ENCODE assay signal across 9 mouse cellular contexts in genomic region chr5:117836930-117837329, GRCm38 (mm10). TPM values are rescaled to one million over a fixed set of nuclear protein-coding genes. Genes with fewer than 3 reads are reported as not detected.
DNase-seq lines count a peak whose midpoint lies in the region; ATAC-seq lines count a peak whose summit lies in the region.
"Had no signal": no experiment of that assay in that cellular context is flagged by ENCODE, and none has a peak within 500 bp of the region (broad histone marks: within the 10 kb centered on the region; RNA-seq: fewer than 3 reads in every experiment).

No protein-coding gene starts in this region.

- 0 out of 2 replicates have a peak, but pooled peaks cover 9% of the 10 kb centered on the region for H3K9me3 ChIP-seq in hindbrain, embryonic 10.5 days
- H3K9me3 ChIP-seq in hindbrain, embryonic 16.5 days (ENCODE audit: control insufficient read depth, low read length): peaks cover 4% of the 10 kb centered on the region; the same call in 1 of the 2 replicates
- no peaks in the 10 kb centered on the region for H3K9me3 ChIP-seq in neural tube, embryonic 11.5 days (ENCODE audit: control insufficient read depth, low read length)

- WGBS in hindbrain, embryonic 10.5 days: 13% methylated on average over 5 of the region's 5 CpGs
- WGBS in hindbrain, embryonic 16.5 days: 9% methylated on average over 5 of the region's 5 CpGs
- WGBS in neural tube, embryonic 11.5 days: 13% methylated on average over 5 of the region's 5 CpGs

- no peak for ATAC-seq in hindbrain, embryonic 16.5 days
- no peak for ATAC-seq in neural tube, embryonic 11.5 days (ENCODE audit: insufficient read depth, low FRiP score, low TSS enrichment)

- peaks cover 34% of the 10 kb centered on the region for H3K4me1 ChIP-seq in hindbrain, embryonic 10.5 days (replicated peaks)
- peaks cover 15% of the 10 kb centered on the region for H3K4me1 ChIP-seq in hindbrain, embryonic 16.5 days (ENCODE audit: control insufficient read depth, insufficient read depth, low read depth, low read length)
- no peaks in the 10 kb centered on the region for H3K4me1 ChIP-seq in neural tube, embryonic 11.5 days (ENCODE audit: control insufficient read depth, insufficient read depth, low read length)

- H3K9ac ChIP-seq in hindbrain, embryonic 16.5 days (ENCODE audit: low read depth, low read length): no peak overlapping the region
- H3K9ac ChIP-seq in neural tube, embryonic 11.5 days (ENCODE audit: low read length): no peak overlapping the region
- H3K9ac ChIP-seq: embryonic facial prominence, embryonic 13.5 days had no signal

- no peak overlapping the region for H3K4me2 ChIP-seq in hindbrain, embryonic 16.5 days (ENCODE audit: low read length)
- H3K4me2 ChIP-seq in neural tube, embryonic 11.5 days (ENCODE audit: low read depth): no peak overlapping the region
- H3K4me2 ChIP-seq: embryonic facial prominence, embryonic 13.5 days had no signal

- no peaks in the 10 kb centered on the region for H3K36me3 ChIP-seq in hindbrain, embryonic 10.5 days
- no peaks in the 10 kb centered on the region for H3K36me3 ChIP-seq in hindbrain, embryonic 16.5 days (ENCODE audit: control insufficient read depth, insufficient read depth, low read length)
- H3K36me3 ChIP-seq in neural tube, embryonic 11.5 days (ENCODE audit: control insufficient read depth, insufficient read depth, low read length): no peaks in the 10 kb centered on the region
- H3K36me3 ChIP-seq: embryonic facial prominence, embryonic 13.5 days had no signal

- H3K27ac ChIP-seq in hindbrain, embryonic 10.5 days: no peak overlapping the region
- no peak overlapping the region for H3K27ac ChIP-seq in hindbrain, embryonic 16.5 days (ENCODE audit: low read depth, low read length)
- no peak overlapping the region for H3K27ac ChIP-seq in neural tube, embryonic 11.5 days (ENCODE audit: low read depth, low read length)
- H3K27ac ChIP-seq: embryonic facial prominence, embryonic 13.5 days had no signal

- DNase-seq in hindbrain, embryonic 10.5 days (ENCODE audit: low spot score): peak; percentile 79
- peak; percentile 67 for DNase-seq in ES-CJ7 (ENCODE audit: low read depth, low spot score)
- DNase-seq in c-Kit-positive CD71-positive TER-119-positive erythroid progenitor cells, embryonic 14.5 days (ENCODE audit: low spot score): peak; percentile 14
- DNase-seq in frontal cortex, postnatal 36 days (ENCODE audit: low spot score in 2 of 2): peak; percentile 80 to 82
- peak; percentile 77 to 82 for DNase-seq in layer of hippocampus, postnatal 14 days (ENCODE audit: low spot score in 2 of 2)
- peak; percentile 78 for DNase-seq in neural tube, embryonic 11.5 days (ENCODE audit: low spot score)
- DNase-seq in urinary bladder, postnatal 25 days (ENCODE audit: low spot score): peak; percentile 57

- no peak overlapping the region for H3K4me3 ChIP-seq in hindbrain, embryonic 10.5 days
- no peak overlapping the region for H3K4me3 ChIP-seq in hindbrain, embryonic 16.5 days (ENCODE audit: low read length)
- no peak overlapping the region for H3K4me3 ChIP-seq in neural tube, embryonic 11.5 days (ENCODE audit: low read depth, low read length)
- H3K4me3 ChIP-seq: embryonic facial prominence, embryonic 13.5 days had no signal

- peaks cover 46% of the 10 kb centered on the region for H3K27me3 ChIP-seq in hindbrain, embryonic 10.5 days (ENCODE audit: insufficient read depth, poor library complexity, severe bottlenecking)
- H3K27me3 ChIP-seq in hindbrain, embryonic 16.5 days (replicated peaks; ENCODE audit: control insufficient read depth, insufficient read depth, low read length): peaks cover 7% of the 10 kb centered on the region
- H3K27me3 ChIP-seq in neural tube, embryonic 11.5 days (ENCODE audit: control insufficient read depth, insufficient read depth, low read length): peaks cover 19% of the 10 kb centered on the region

RNA-seq across cellular contexts. Expression of gene Nos1, which starts 56.1 kb away (rescaled TPM):
- polyA plus RNA-seq in hindbrain, embryonic 10.5 days (2016; fragmentation: Nextera tagmentation; extraction: Ambion mirVana): 0.33 and 0.45 TPM in 2 replicates
- 2.8 and 3.1 TPM in 2 replicates for polyA plus RNA-seq in hindbrain, embryonic 16.5 days (2015; fragmentation: Nextera tagmentation; extraction: Ambion mirVana)
- 10 to 100 TPM; 28.6 to 32.0 TPM for total RNA-seq in layer of hippocampus, postnatal 14 days (2021)
- polyA plus RNA-seq in neural tube, embryonic 11.5 days (2014; fragmentation: Nextera tagmentation; extraction: Ambion mirVana): 0.70 and 0.80 TPM in 2 replicates

Comparison
In these comparisons a context has a peak if more than half of its experiments do, and no peak if none do; other contexts are left out.
1. DNase-seq: peak in every context shown above with its lines; median percentile 81 in frontal cortex, postnatal 36 days; 80 in layer of hippocampus, postnatal 14 days; 79 in hindbrain, embryonic 10.5 days; 78 in neural tube, embryonic 11.5 days; 67 in ES-CJ7; 57 in urinary bladder, postnatal 25 days; 14 in c-Kit-positive CD71-positive TER-119-positive erythroid progenitor cells, embryonic 14.5 days.